Mouse (Mus musculus) left cerebral cortex, postnatal 4 days (tissue): ENCODE results near the gene Gm6121. TPM values are rescaled to one million over a fixed set of nuclear protein-coding genes. Genes with fewer than 3 reads are reported as not detected.
"Not testable (repeated sequence)": the region's sequence is repeated elsewhere in the genome, so short reads cannot be mapped to it uniquely, and the experiment has no call there.

Experiments
- DNase-seq: peaks from one replicate; pipeline ENCODE4 v3.0.0-alpha.2; 2022
- intact Hi-C: fragments of 180-260 bp; cut with DNase I; formaldehyde crosslinking; loops from one replicate; pipeline ENCODE4 v1.15.1; 2025
- total RNA-seq, 2 experiments: library from RNA; stranded (reverse); gene quantifications; 2 replicates each; pipeline ENCODE4 v1.2.3; 2021

Gm6121 gene
- total RNA-seq = not detected

GRCm38 (mm10) chrX:26935597-26935996 lies at the start of gene Gm6121:
TSS of gene Gm6121 (minus strand) at chrX:26935697.
- intact Hi-C loops, DNase-seq: not testable (repeated sequence)

Other genes starting within 250 kb of the Gm6121 start
- gene Gm14525, start 233.1 kb downstream of the Gm6121 start, total RNA-seq = not detected